Mouse (Mus musculus): ENCODE measurements around the gene Mrpl1. TPM values are rescaled to one million over a fixed set of nuclear protein-coding genes. Genes with fewer than 3 reads are reported as not detected.

Gene Mrpl1
- 10 to 100 TPM; 21.8 to 24.4 (median 23.1) TPM for polyA plus RNA-seq (2017; shearing (Covaris generic))

DNA sequence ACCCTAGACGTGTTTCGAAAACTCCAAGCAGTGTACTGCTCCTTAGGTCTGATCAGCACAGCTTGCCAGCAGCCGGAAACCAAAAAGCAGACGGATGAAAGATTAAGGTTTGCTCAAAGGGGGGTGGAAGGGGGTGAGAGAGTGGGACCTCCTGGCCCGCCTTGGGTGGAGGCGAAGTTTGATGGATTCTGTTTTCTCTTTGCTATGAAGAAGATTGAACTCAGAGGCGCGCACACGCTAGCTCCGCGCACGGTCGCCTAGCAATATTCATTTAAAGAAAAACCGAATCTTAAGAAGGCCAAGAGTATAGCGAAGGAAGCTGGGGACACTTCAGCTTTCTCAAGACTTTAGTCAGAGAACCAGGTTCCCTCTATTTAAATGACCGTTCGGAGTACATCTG, at the start of gene Mrpl1:
Gene Mrpl1, plus strand, starts transcription at position 35 of the 400 bp plus-strand sequence.
- peak; percentile 58 for ATAC-seq

DNA sequence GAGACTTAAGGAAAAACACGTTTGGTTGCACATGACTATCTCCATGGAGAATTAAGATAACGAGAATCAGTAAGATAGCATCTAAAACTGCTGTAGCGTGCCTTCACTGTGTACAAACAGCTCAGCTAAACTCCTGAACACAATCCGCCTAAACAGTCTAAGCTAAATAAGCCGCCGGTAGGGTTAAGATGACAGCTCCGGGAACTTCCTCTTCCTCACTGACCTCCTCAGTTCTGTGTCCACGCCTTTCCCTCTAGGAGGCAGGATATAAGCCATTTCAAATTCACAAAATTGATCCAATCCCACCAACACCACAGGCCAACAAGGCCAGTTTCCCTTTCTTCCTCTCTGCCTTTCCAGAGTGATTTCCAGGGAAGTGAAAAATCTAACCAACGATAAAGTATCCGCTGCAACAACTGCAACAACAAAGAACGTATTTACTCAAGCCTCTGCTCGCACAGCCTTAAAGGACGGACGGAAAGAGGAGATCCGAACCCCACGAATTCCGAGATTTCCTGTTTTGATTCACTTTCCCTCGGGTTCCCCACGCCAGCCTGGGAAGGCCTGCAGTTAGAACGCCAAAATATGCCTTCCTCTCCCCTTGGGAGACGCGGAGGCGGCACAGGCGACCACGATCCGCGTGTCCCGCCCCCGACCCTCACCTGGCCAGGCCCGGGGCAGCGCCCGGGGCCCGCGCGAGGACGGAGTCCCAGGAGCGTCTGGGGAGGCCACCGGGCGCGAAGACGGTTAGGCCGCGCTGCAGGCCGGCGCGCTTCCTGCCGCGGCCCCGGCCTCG, 48.6 kb upstream of the Mrpl1 start:
- ATAC-seq: no peak

GRCm38 (mm10) chr5:96161263-96161577, 48.1 kb upstream of the Mrpl1 start:
- ATAC-seq: no peak

GRCm38 (mm10) chr5:96161578-96162398, 47.5 kb upstream of the Mrpl1 start:
- ATAC-seq: peak; percentile 26

DNA sequence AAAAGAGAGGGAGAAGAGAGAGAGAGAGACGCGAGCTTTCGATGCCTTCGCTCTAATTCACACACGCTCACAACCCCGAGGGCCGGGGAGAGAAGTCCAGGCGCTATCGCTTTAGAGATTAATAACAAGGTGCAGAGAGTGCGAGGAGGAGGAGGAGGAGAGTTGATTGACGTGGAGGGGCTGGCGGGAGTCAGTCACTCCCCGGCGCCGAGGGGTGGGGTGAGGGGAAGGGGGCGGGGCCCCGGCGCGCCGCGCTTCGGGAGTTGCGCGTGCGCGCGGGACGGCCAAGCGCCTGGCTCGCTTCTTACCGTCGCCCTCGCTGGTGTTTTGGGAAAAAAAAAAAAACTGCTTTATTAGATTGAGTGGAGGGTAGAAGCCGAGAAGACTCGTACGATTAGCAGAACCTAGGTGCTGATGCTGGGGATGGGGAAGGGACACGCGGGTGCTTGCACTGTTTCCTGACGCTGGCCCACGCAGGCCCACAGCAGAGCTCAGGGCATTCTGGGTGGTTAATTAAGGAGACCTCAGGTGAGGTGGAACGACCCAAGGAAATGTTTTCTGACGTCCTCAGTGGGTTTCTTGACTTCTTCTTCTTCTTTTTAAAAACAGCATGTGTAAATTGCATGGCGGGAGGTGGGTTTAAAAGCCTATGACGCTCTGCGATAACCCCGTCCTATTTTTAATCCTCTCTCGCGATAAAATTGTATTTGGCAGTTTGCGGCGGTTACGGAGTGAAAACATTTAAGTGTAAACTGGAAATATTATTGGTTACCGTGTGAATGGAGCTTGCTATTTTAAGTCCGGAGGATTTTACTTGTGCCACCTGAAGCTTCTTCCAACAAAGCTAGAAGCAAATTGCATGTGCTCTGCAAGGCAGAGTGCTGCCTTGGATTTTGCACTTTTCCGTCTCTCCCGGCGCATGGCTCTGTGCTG, 46.6 kb upstream of the Mrpl1 start:
- peak; percentile 57 for ATAC-seq

- ATAC-seq: peak; percentile 0
Observed at GRCm38 (mm10) chr5:96163396-96164020, 45.8 kb upstream of the Mrpl1 start.

- ATAC-seq: peak; percentile 65
Observed at GRCm38 (mm10) chr5:96164021-96164411, 45.3 kb upstream of the Mrpl1 start, which contains the start of gene Cnot6l. TSS of gene Cnot6l (minus strand) at chr5:96164171.

DNA sequence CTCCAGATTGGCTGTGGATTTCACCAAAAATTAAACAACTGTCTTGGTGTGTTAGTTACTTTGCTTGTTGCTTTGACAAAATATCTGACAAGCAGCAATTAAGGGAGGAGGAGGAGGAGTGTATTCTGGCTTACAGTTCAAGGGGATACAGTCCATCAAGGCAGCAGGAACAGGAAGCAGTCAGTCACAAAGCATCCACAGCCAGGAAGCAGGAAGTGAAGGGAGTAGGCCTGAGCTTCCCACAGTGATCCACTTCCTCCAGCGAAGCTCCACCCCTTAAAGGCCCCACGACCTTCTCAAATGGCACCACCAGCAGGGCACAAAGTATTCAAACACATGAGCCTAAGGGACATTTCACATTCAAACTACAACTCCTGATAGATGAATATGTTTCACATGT, 42.5 kb upstream of the Mrpl1 start:
- no peak for ATAC-seq

- no peak for ATAC-seq
Observed at GRCm38 (mm10) chr5:96170443-96170842, 38.9 kb upstream of the Mrpl1 start.

- peak; percentile 29 for ATAC-seq
Observed at GRCm38 (mm10) chr5:96171765-96172164, 37.5 kb upstream of the Mrpl1 start.

DNA sequence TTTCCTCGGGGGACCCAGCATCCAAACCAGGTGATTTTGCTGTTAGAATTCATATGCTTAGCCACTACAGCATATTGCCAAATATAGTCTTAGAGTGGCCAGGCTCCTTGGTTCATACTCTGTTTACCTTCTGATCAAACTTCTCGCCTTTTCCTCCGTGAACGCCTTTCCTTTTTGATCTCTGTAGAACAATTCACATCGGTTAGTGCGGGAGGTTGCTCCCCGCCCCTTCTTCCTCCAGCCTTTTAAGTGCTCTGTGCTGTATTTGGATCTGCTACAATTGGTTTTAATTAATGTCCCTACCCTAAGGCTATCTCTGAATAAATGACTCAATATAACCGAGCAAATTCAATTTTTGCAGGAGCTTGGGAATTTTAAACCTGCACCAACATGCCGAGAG, 33.2 kb upstream of the Mrpl1 start:
- ATAC-seq: peak; percentile 54

DNA sequence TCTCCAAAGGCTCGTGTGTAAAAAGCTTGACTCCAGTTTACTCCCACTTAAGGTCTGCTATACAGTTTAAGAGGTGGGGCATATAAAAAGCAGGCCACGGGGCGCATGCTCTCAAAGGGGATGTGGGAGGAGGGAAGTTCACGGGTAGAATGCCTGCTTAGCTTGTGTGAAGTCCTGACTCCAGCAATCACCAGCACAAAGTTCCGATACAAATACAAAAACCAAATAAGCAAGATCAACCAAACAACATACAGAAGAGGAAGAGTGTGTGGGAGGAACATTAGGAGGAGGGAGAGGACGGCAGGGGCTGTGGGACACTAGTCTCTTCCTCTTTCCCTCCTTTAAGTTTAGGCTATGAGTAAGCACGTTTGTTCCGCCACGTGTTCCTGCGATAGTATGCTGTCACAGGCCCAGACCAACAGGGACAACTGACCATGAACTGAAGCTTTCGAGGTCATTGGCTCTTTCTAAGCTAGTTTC, 32.4 kb upstream of the Mrpl1 start:
- peak; percentile 78 for ATAC-seq

- no peak for ATAC-seq
Observed at GRCm38 (mm10) chr5:96183211-96183610, 26.1 kb upstream of the Mrpl1 start.

DNA sequence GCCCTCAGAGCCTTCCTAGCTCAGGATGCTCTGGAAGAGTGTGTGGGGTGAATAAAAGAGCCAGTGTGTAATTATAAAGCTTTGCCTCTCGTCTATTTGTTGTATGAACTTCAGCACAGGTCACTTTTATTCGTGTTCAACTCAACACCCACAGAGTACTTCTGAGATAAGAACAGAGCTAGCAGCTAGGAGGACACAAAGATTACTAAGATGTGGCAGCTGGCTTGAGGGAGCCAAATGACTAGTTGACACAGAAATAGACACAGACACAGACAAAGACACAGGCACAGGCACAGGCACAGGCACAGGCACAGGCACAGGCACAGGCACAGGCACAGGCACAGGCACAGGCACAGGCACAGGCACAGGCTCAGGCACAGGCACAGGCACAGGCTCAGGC, 25.3 kb upstream of the Mrpl1 start:
- ATAC-seq: no peak

DNA sequence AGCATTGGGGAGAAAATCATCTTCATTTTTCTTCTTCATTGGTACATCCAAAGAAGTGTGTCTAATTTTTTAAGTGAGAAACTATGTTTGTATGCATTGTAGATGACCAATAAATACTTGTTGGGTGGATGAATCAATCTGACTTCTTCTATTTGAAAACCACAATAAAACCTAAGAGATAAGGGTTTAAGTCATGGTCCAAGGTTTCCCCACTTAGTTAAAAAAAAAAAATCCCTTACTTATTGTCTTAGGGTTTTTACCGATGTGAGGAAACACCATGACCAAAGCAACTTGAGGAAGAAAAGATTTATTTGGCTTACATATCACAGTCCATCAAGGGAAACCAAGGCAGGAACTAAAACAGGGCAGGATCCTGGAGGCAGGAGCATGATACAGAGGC, 19.5 kb upstream of the Mrpl1 start:
- ATAC-seq: no peak

DNA sequence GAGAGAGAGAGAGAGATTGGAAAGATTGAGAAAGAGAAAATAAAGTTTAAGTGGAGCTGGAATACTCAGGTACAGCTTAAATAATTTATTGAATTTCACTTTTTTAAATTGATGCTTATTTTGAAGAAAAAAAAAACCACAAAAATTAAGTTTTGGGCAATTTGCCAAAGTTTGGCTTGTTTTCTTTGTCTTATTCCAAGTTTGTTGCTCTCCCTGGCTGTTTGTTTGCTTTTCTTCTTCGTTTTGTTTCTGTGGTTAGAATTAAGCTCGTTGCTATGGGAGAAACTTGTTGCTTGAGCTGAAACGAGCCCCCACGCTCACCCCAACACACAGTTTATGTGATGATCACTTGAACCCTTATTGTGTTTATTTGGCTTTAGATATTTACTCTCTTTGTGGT, 18.0 kb upstream of the Mrpl1 start:
- no peak for ATAC-seq

- ATAC-seq: no peak
Observed at GRCm38 (mm10) chr5:96196547-96197052, 12.7 kb upstream of the Mrpl1 start.

GRCm38 (mm10) chr5:96198271-96198670, 11.0 kb upstream of the Mrpl1 start:
- no peak for ATAC-seq

- ATAC-seq: no peak
Observed at GRCm38 (mm10) chr5:96200269-96200668, 9.0 kb upstream of the Mrpl1 start.

DNA sequence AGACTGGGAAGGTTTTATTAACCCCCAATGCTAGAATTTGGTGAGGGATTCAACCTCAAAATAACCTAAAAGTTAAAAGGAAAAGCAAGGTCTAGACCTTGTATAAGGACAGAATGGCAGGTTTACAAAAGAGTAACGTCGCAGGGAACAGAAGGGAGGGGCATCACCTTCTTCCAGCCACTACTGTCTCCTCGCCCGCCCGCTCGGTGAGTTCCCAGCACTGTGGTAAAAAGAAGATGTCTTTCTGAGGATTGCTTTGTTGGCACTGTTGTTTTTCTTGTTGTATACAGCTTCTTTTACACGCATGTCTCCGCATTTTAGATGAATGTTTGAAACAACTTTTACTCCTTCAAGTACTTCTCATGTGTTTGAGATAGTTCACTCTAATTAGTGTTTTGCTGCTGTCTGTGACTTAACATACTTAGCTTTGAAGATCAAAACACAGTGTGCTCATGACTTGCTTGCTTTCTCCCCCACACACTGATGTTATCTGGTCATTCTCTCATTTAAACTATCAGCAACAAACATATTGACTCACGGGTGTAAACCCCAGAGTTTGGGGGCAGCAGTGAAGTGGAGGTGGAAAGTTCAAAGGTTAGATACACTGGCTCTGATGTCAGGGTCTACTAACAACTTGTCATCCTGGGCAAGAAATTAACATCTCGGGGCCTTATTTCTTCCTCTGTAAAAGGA, 7.7 kb upstream of the Mrpl1 start:
- ATAC-seq: peak; percentile 76

DNA sequence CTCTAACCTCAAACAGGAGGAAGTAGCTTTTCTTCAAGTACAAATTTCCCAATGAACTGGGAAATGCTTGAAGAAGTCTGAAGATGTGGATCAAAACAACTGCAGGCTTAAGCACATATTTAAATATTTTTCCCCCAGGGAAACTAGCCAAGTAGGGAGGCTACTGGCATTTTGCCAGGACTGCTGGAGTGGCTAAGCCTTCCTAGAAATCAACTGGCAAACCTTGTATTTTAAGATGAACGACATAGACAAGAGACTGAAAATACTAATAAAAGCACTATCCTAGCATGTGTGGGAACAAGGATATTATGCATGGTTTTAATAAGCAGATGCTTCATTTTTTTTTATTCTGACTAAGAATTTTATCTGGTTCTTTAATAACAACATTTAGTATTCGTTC, 2.4 kb upstream of the Mrpl1 start:
- no peak for ATAC-seq

Measured in inflammation-experienced regulatory T-cells, adult 6 months (primary cell).